Mouse (Mus musculus): ENCODE measurements around the gene Hist1h2be.

DNA sequence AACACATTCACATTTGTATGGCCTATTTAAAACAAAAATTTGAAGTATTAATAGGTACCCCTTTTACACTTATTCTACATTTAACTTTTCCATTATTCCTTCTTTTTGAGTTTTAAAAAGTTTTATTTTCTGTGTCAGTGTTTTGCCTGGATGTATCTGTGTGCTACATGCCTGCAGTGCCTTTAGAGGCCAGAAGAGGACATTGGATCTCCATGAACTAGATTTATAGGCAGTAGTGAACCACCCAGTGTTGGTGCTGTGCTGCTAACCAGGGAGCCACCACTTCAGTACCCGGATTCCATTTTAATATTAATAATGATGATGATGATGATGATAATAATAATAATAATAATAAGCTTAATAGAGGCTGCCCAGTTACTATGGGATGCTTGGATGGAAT, 9.7 kb upstream of the Hist1h2be start:
- no peak for TF ChIP-seq POLR2A (IDR thresholded peaks at IDR 0.05; ENCODE audit: low read depth, low read length)
- TF ChIP-seq CTCF (IDR thresholded peaks at IDR 0.05; ENCODE audit: borderline replicate concordance, insufficient read depth, low read length): 0 out of 2 replicates have a peak, but pooled peaks have one; percentile 11

All from embryonic fibroblast, embryonic 13.5 days (primary cell).